Mouse (Mus musculus) forebrain, embryonic 12.5 days (tissue): ENCODE measurements at regions not wholly inside any gene's neighbourhood (a gene's known extent, or its start where the extent isn't known, plus 50 kb on each side); places are given as distances from the start of the nearest gene placed in this dataset.
A peak's percentile ranks its signal among the peaks of the same experiment; 100 is the strongest.
"Not testable (repeated sequence)": the region's sequence is repeated elsewhere in the genome, so short reads cannot be mapped to it uniquely, and the experiment has no call there.

Experiments
- ATAC-seq: fragments of 200-750 bp; cut with Nextera tagmentation; 2 replicates; pipeline ENCODE4 v1.8.0; 2017; ENCODE audit warnings: moderate TSS enrichment; ENCODE audit not compliant: low FRiP score
- H3K27ac ChIP-seq: fragments of 300-500 bp; sonication (generic); 2 replicates; pipeline ENCODE4 v1.5.1; 2016; ENCODE audit warnings: mild to moderate bottlenecking
- H3K27me3 ChIP-seq: fragments of 300-500 bp; sonication (generic); 2 replicates; pipeline ENCODE4 v1.6.1; 2016; ENCODE audit warnings: mild to moderate bottlenecking
- H3K36me3 ChIP-seq: fragments of 300-500 bp; sonication (generic); replicated peaks from 2 replicates; pipeline ENCODE4 v1.6.1; 2016; ENCODE audit warnings: mild to moderate bottlenecking
- H3K4me1 ChIP-seq: fragments of 300-500 bp; sonication (generic); 2 replicates; pipeline ENCODE4 v1.6.1; 2016
- H3K4me2 ChIP-seq: fragments of 300-500 bp; sonication (generic); 2 replicates; pipeline ENCODE4 v1.6.1; 2016; ENCODE audit warnings: mild to moderate bottlenecking, moderate library complexity
- H3K4me3 ChIP-seq: fragments of 300-500 bp; sonication (generic); replicated peaks from 2 replicates; pipeline ENCODE4 v1.5.1; 2016; ENCODE audit warnings: mild to moderate bottlenecking
- H3K9ac ChIP-seq: fragments of 300-500 bp; sonication (generic); 2 replicates; pipeline ENCODE4 v1.6.1; 2016; ENCODE audit warnings: mild to moderate bottlenecking
- H3K9me3 ChIP-seq: fragments of 300-500 bp; sonication (generic); 2 replicates; pipeline ENCODE4 v1.6.1; 2016
- WGBS: fragments of 180-500 bp; shearing (Covaris S2); methylation state at CpG from one replicate; pipeline ENCODE4 v1.1.7; 2016; 5-methylcytosine and 5-hydroxymethylcytosine counted together

GRCm38 (mm10) chr13:74969244-74969643, 120.4 kb upstream of the Pcsk1 start:
- WGBS: 52% methylated on average over 1 of the region's 1 CpGs
- H3K27ac ChIP-seq: no peak overlapping the region
- no peaks in the 10 kb centered on the region for H3K36me3 ChIP-seq
- no peaks in the 10 kb centered on the region for H3K4me1 ChIP-seq
- H3K9me3 ChIP-seq: no peaks in the 10 kb centered on the region
- ATAC-seq: no peak
- no peak overlapping the region for H3K4me3 ChIP-seq
- no peak overlapping the region for H3K9ac ChIP-seq
- H3K27me3 ChIP-seq: no peaks in the 10 kb centered on the region
- no peak overlapping the region for H3K4me2 ChIP-seq

- Histone ChIP-seq H3K9me3 (no peaks in the 10 kb centered on the region), H3K27me3 (no peaks in the 10 kb centered on the region), H3K36me3 (no peaks in the 10 kb centered on the region), H3K4me1 (no peaks in the 10 kb centered on the region), H3K4me3 (no peak overlapping the region), H3K9ac (no peak overlapping the region), H3K4me2 (no peak overlapping the region), H3K27ac (no peak overlapping the region)
- 68% methylated on average over 1 of the region's 1 CpGs for WGBS
- no peak for ATAC-seq
Observed at GRCm38 (mm10) chr13:74955876-74956275, 133.8 kb upstream of the Pcsk1 start.

GRCm38 (mm10) chr13:74913655-74914054, 105.0 kb upstream of the Cast start:
- H3K4me2 ChIP-seq, ATAC-seq, H3K9ac ChIP-seq, H3K27me3 ChIP-seq, H3K4me1 ChIP-seq, H3K27ac ChIP-seq, H3K4me3 ChIP-seq, H3K9me3 ChIP-seq, H3K36me3 ChIP-seq: not testable (repeated sequence)
- 60% methylated on average over 2 of the region's 2 CpGs for WGBS

- H3K9ac ChIP-seq: no peak overlapping the region
- WGBS: 80% methylated on average over 1 of the region's 1 CpGs
- no peaks in the 10 kb centered on the region for H3K36me3 ChIP-seq
- no peak overlapping the region for H3K4me2 ChIP-seq
- H3K9me3 ChIP-seq: no peaks in the 10 kb centered on the region
- no peak overlapping the region for H3K27ac ChIP-seq
- H3K27me3 ChIP-seq: no peaks in the 10 kb centered on the region
- H3K4me3 ChIP-seq: no peak overlapping the region
- H3K4me1 ChIP-seq: 0 out of 2 replicates have a peak, but pooled peaks cover 3% of the 10 kb centered on the region
- peak; percentile 81 for ATAC-seq
Observed at GRCm38 (mm10) chr13:74903213-74904055, 94.8 kb upstream of the Cast start.

- no peaks in the 10 kb centered on the region for H3K36me3 ChIP-seq
- no peaks in the 10 kb centered on the region for H3K4me1 ChIP-seq
- 85% methylated on average over 8 of the region's 8 CpGs for WGBS
- H3K4me3 ChIP-seq: no peak overlapping the region
- no peak overlapping the region for H3K9ac ChIP-seq
- no peak overlapping the region for H3K4me2 ChIP-seq
- no peaks in the 10 kb centered on the region for H3K9me3 ChIP-seq
- H3K27me3 ChIP-seq: no peaks in the 10 kb centered on the region
- no peak for ATAC-seq
- H3K27ac ChIP-seq: no peak overlapping the region
Observed at GRCm38 (mm10) chr13:74889859-74890469, 81.4 kb upstream of the Cast start.

DNA sequence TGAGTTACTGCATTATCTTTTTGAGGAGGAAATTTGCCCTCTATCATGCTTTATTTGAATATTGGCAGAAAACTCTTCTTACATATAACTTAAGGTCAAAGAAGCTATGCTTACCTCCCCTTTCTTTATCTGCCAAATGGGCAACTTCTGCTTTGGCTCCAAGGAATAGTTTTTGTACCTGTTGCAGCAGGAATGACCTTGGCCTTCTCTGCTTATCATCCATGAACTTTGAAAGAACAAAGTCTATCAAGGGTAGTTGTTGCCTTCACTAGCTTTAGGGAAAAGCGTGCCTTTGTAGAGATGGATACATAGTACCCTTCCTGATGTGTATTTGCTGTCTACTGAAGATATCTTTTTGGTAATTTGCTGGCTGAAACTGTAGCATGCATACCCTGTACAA, 59.1 kb upstream of the Cast start:
- no peak for ATAC-seq
- H3K27me3 ChIP-seq: no peaks in the 10 kb centered on the region
- no peaks in the 10 kb centered on the region for H3K36me3 ChIP-seq
- no peak overlapping the region for H3K9ac ChIP-seq
- H3K27ac ChIP-seq: no peak overlapping the region
- H3K4me1 ChIP-seq: no peaks in the 10 kb centered on the region
- no peak overlapping the region for H3K4me2 ChIP-seq
- H3K9me3 ChIP-seq: no peaks in the 10 kb centered on the region
- no peak overlapping the region for H3K4me3 ChIP-seq
- 70% methylated on average over 1 of the region's 1 CpGs for WGBS

- no peaks in the 10 kb centered on the region for H3K36me3 ChIP-seq
- no peaks in the 10 kb centered on the region for H3K4me1 ChIP-seq
- no peak overlapping the region for H3K4me2 ChIP-seq
- no peaks in the 10 kb centered on the region for H3K27me3 ChIP-seq
- no peak for ATAC-seq
- no peak overlapping the region for H3K9ac ChIP-seq
- no peaks in the 10 kb centered on the region for H3K9me3 ChIP-seq
- H3K4me3 ChIP-seq: no peak overlapping the region
- H3K27ac ChIP-seq: no peak overlapping the region
- WGBS: 90% methylated on average over 9 of the region's 9 CpGs
Observed at GRCm38 (mm10) chr13:74864000-74864399, 55.4 kb upstream of the Cast start.

DNA sequence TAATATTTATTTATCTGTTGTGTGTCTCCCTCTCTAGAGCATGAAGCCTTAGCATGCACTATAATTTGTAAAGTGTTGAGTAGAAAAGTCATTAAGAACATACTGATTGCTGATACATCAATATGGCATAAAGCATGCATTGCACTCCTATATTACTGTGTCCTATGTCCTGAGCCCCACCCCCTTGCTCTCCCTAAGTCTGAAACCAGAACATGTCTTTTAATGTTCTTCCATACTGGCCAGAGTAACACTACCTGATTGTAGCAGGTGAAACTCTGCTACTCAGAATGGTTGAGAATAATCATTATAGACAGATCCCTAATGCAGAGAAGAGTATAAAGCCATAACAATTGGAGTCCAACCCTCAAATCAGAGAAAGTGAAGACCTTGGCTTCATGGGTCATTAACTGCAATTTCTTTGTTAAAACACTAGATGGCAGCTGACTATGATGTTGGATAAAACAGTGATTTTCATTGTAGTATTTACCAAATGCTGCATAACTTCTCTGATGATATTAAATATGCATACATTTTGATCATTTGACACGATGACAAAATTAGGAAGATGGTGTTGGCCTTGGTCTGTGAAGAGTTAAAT, 52.9 kb upstream of the Cast start:
- Histone ChIP-seq H3K9ac (no peak overlapping the region), H3K27me3 (no peaks in the 10 kb centered on the region), H3K4me3 (no peak overlapping the region), H3K36me3 (no peaks in the 10 kb centered on the region), H3K27ac (no peak overlapping the region), H3K4me1 (no peaks in the 10 kb centered on the region), H3K9me3 (no peaks in the 10 kb centered on the region), H3K4me2 (no peak overlapping the region)
- no peak for ATAC-seq
- WGBS: 18% methylated on average over 1 of the region's 1 CpGs
